Mouse (Mus musculus) G1E (cell line): ENCODE data around the gene AF067063. TPM values are rescaled to one million over a fixed set of nuclear protein-coding genes. Genes with fewer than 3 reads are reported as not detected.
A peak's percentile ranks its signal among the peaks of the same experiment; 100 is the strongest.

Experiments
- ATAC-seq: 2 replicates; pipeline ENCODE4 v1.8.0; 2016; ENCODE audit warnings: mild to moderate bottlenecking; ENCODE audit not compliant: insufficient number of reproducible peaks, poor library complexity, low FRiP score, severe bottlenecking; ENCODE audit errors: extremely low read depth
- DNase-seq: peaks from one replicate; pipeline ENCODE4 v3.0.0; 2012; ENCODE audit warnings: low spot score
- H3K27me3 ChIP-seq: 2 replicates; pipeline ENCODE4 v1.6.1; 2012; ENCODE audit warnings: mild to moderate bottlenecking, low read length, inconsistent platforms; ENCODE audit not compliant: insufficient read depth
- H3K36me3 ChIP-seq: replicated peaks from 2 replicates; pipeline ENCODE3; 2012; ENCODE audit warnings: mild to moderate bottlenecking, inconsistent platforms
- H3K4me1 ChIP-seq: 2 replicates; pipeline ENCODE4 v1.6.1; 2012; ENCODE audit warnings: low read depth, low read length, inconsistent platforms, mixed read lengths; ENCODE audit not compliant: insufficient read depth
- H3K4me3 ChIP-seq: 2 replicates; pipeline ENCODE4 v1.5.1; 2012; ENCODE audit warnings: low read depth, mild to moderate bottlenecking, inconsistent platforms, low read length, moderate library complexity, mixed read lengths
- H3K9me3 ChIP-seq: replicated peaks from 2 replicates; pipeline ENCODE4 v1.6.1; 2012; ENCODE audit warnings: inconsistent platforms
- CTCF ChIP-seq: IDR thresholded peaks from 2 replicates; pipeline ENCODE4 v1.5.1; 2012; ENCODE audit warnings: low read depth, low read length, inconsistent platforms, mixed read lengths
- GATA1 ChIP-seq: IDR thresholded peaks from 2 replicates; pipeline ENCODE4 v1.6.1; 2012; ENCODE audit warnings: borderline replicate concordance, low read length, inconsistent platforms, mixed read lengths
- GATA2 ChIP-seq: IDR thresholded peaks from 2 replicates; pipeline ENCODE4 v1.6.1; 2012; ENCODE audit warnings: low read depth, low read length, inconsistent platforms, borderline replicate concordance
- POLR2AphosphoS5 ChIP-seq: IDR thresholded peaks from 2 replicates; pipeline ENCODE4 v1.6.1; 2012; ENCODE audit warnings: low read depth, low read length, inconsistent platforms; ENCODE audit not compliant: insufficient replicate concordance
- TAL1 ChIP-seq: conservative IDR thresholded peaks from 2 replicates; pipeline ENCODE4 v1.6.1; 2012; ENCODE audit warnings: low read depth, low read length, inconsistent platforms, mixed read lengths
- polyA plus RNA-seq: library from polyadenylated mRNA; stranded (reverse); fragments of >175 nt; gene quantifications from 2 replicates; pipeline ENCODE4 v1.2.3, GENCODE M21; 2012
- total RNA-seq, 2 experiments: library from RNA; stranded (forward) in 1 of 2; stranded (reverse) in 1 of 2; fragments of 200-1000 nt in 1 of 2; fragments of >200 nt in 1 of 2; fragmentation: Nextera tagmentation in 1 of 2; gene quantifications; 2 replicates each; pipeline ENCODE4 v1.2.3; 2014 to 2017

The AF067063 gene
- total and polyA plus RNA-seq, 3 experiments, result not detected

GRCm38 (mm10) chr13:119790761-119791579 lies 39.0 kb downstream of the AF067063 start, which contains the start of gene Zfp131:
TSS of gene Zfp131 (minus strand) at chr13:119790889.
- TF ChIP-seq CTCF, result no peak
- DNase-seq, result peak; percentile 91
- Histone ChIP-seq H3K4me1 (peaks cover 24% of the 10 kb centered on the region), H3K27me3 (no peaks in the 10 kb centered on the region), H3K4me3 (peak within 1 kb of the TSS; percentile 84), H3K36me3 (peaks cover 26% of the 10 kb centered on the region), H3K9me3 (no peaks in the 10 kb centered on the region)
- peak; percentile 91 for ATAC-seq

GRCm38 (mm10) chr13:119789851-119790717 lies 39.9 kb downstream of the AF067063 start:
- H3K4me3 ChIP-seq, result peak overlapping the region; percentile 84
- ATAC-seq (peak; percentile 70), DNase-seq (peak; percentile 57)
- peaks cover 35% of the 10 kb centered on the region for H3K36me3 ChIP-seq
- no peak for TF ChIP-seq GATA2
- TF ChIP-seq TAL1, result no peak
- TF ChIP-seq GATA1, result no peak
- TF ChIP-seq POLR2AphosphoS5, result no peak
- no peak for TF ChIP-seq CTCF
- peaks cover 24% of the 10 kb centered on the region for H3K4me1 ChIP-seq
- no peaks in the 10 kb centered on the region for H3K27me3 ChIP-seq
- no peaks in the 10 kb centered on the region for H3K9me3 ChIP-seq

GRCm38 (mm10) chr13:119783581-119783980 lies 46.4 kb downstream of the AF067063 start:
- H3K36me3 ChIP-seq, result peaks cover 83% of the 10 kb centered on the region
- DNase-seq, result no peak
- TF ChIP-seq TAL1, result no peak
- TF ChIP-seq GATA1, result no peak
- no peak for TF ChIP-seq POLR2AphosphoS5
- no peak for TF ChIP-seq GATA2
- TF ChIP-seq CTCF, result no peak
- ATAC-seq, result no peak
- no peaks in the 10 kb centered on the region for H3K9me3 ChIP-seq
- H3K27me3 ChIP-seq, result no peaks in the 10 kb centered on the region
- no peak overlapping the region for H3K4me3 ChIP-seq
- peaks cover 9% of the 10 kb centered on the region for H3K4me1 ChIP-seq

Other genes with a start within 250 kb of the AF067063 start
- not detected in 2 replicates for gene Ccl28, start 206.4 kb downstream of the AF067063 start, total RNA-seq (2014; fragmentation: Nextera tagmentation)
- 0.05 TPM in 1 of 2 replicates, not detected in the other for gene Ccl28, start 206.4 kb downstream of the AF067063 start, total RNA-seq (2017)
- not detected in 2 replicates for gene Ccl28, start 206.4 kb downstream of the AF067063 start, polyA plus RNA-seq
- 68.6 and 78.9 TPM in 2 replicates for gene Hmgcs1, start 139.8 kb downstream of the AF067063 start, total RNA-seq (2014; fragmentation: Nextera tagmentation)
- gene Hmgcs1, start 139.8 kb downstream of the AF067063 start, total RNA-seq (2017), result 259 and 314 TPM in 2 replicates
- 9.4 and 14.6 TPM in 2 replicates for gene Hmgcs1, start 139.8 kb downstream of the AF067063 start, polyA plus RNA-seq
- 0.19 TPM in 1 of 2 replicates, not detected in the other for gene Nim1k, start 74.3 kb downstream of the AF067063 start, total RNA-seq (2014; fragmentation: Nextera tagmentation)
- gene Nim1k, start 74.3 kb downstream of the AF067063 start, total RNA-seq (2017), result 0.11 and 0.12 TPM in 2 replicates
- 0.01 TPM in 1 of 2 replicates, not detected in the other for gene Nim1k, start 74.3 kb downstream of the AF067063 start, polyA plus RNA-seq
- gene Zfp131, start 39.3 kb downstream of the AF067063 start, total RNA-seq (2014; fragmentation: Nextera tagmentation), result 59.1 and 73.7 TPM in 2 replicates
- gene Zfp131, start 39.3 kb downstream of the AF067063 start, total RNA-seq (2017), result 41.2 and 43.7 TPM in 2 replicates
- gene Zfp131, start 39.3 kb downstream of the AF067063 start, polyA plus RNA-seq, result 20.0 and 30.6 TPM in 2 replicates
- not detected in 2 replicates for gene D13Ertd608e, start 5.8 kb upstream of the AF067063 start, total RNA-seq (2014; fragmentation: Nextera tagmentation)
- not detected in 2 replicates for gene D13Ertd608e, start 5.8 kb upstream of the AF067063 start, total RNA-seq (2017)
- not detected in 2 replicates for gene D13Ertd608e, start 5.8 kb upstream of the AF067063 start, polyA plus RNA-seq
- gene Tcstv1, start 64.6 kb upstream of the AF067063 start, total RNA-seq (2014; fragmentation: Nextera tagmentation), result not detected in 2 replicates
- gene Tcstv1, start 64.6 kb upstream of the AF067063 start, total RNA-seq (2017), result 0.17 TPM in 1 of 2 replicates, not detected in the other
- not detected in 2 replicates for gene Tcstv1, start 64.6 kb upstream of the AF067063 start, polyA plus RNA-seq
- gene Gm21761, start 99.1 kb upstream of the AF067063 start, total RNA-seq (2014; fragmentation: Nextera tagmentation), result not detected in 2 replicates
- gene Gm21761, start 99.1 kb upstream of the AF067063 start, total RNA-seq (2017), result 0.16 TPM in 1 of 2 replicates, not detected in the other
- not detected in 2 replicates for gene Gm21761, start 99.1 kb upstream of the AF067063 start, polyA plus RNA-seq
- not detected in 2 replicates for gene B020031M17Rik, start 120.6 kb upstream of the AF067063 start, total RNA-seq (2014; fragmentation: Nextera tagmentation)
- gene B020031M17Rik, start 120.6 kb upstream of the AF067063 start, total RNA-seq (2017), result not detected in 2 replicates
- gene B020031M17Rik, start 120.6 kb upstream of the AF067063 start, polyA plus RNA-seq, result not detected in 2 replicates
- gene Gm36079, start 196.8 kb upstream of the AF067063 start, total RNA-seq (2014; fragmentation: Nextera tagmentation), result not detected in 2 replicates
- gene Gm36079, start 196.8 kb upstream of the AF067063 start, total RNA-seq (2017), result 0.35 and 1.7 TPM in 2 replicates
- not detected in 2 replicates for gene Gm36079, start 196.8 kb upstream of the AF067063 start, polyA plus RNA-seq
- gene Gm21188, start 222.0 kb upstream of the AF067063 start, total RNA-seq (2014; fragmentation: Nextera tagmentation), result not detected in 2 replicates
- gene Gm21188, start 222.0 kb upstream of the AF067063 start, total RNA-seq (2017), result 0.27 and 0.70 TPM in 2 replicates
- gene Gm21188, start 222.0 kb upstream of the AF067063 start, polyA plus RNA-seq, result 0.02 TPM in 1 of 2 replicates, not detected in the other